Mouse (Mus musculus) forebrain, postnatal 0 days (tissue): Measurements from ENCODE around the gene Pkmyt1. TPM values are rescaled to one million over a fixed set of nuclear protein-coding genes. Genes with fewer than 3 reads are reported as not detected.

Experiments
- ATAC-seq: fragments of 200-750 bp; cut with Nextera tagmentation; 2 replicates; pipeline ENCODE4 v1.8.0; 2017; ENCODE audit warnings: mild to moderate bottlenecking, moderate library complexity
- DNase-seq: peaks from one replicate; pipeline ENCODE4 v3.0.0-alpha.2; 2015
- H3K27ac ChIP-seq: fragments of 300-500 bp; sonication (generic); 2 replicates; pipeline ENCODE4 v1.5.1; 2014; ENCODE audit warnings: low read depth, mild to moderate bottlenecking, antibody characterized with exemption, low read length, moderate library complexity, mixed read lengths
- H3K27me3 ChIP-seq: fragments of 300-500 bp; sonication (generic); 2 replicates; pipeline ENCODE4 v1.6.1; 2014; ENCODE audit warnings: mild to moderate bottlenecking, low read length, mixed read lengths; ENCODE audit not compliant: insufficient read depth
- H3K36me3 ChIP-seq: fragments of 300-500 bp; sonication (generic); 2 replicates; pipeline ENCODE4 v1.6.1; 2014; ENCODE audit warnings: mild to moderate bottlenecking, moderate library complexity; ENCODE audit not compliant: insufficient read depth
- H3K4me1 ChIP-seq: fragments of 300-500 bp; sonication (generic); 2 replicates; pipeline ENCODE4 v1.6.1; 2014; ENCODE audit warnings: antibody characterized with exemption; ENCODE audit not compliant: insufficient read depth
- H3K4me2 ChIP-seq: fragments of 300-500 bp; sonication (generic); 2 replicates; pipeline ENCODE4 v1.6.1; 2014; ENCODE audit warnings: low read depth, mild to moderate bottlenecking, moderate library complexity
- H3K4me3 ChIP-seq: fragments of 300-500 bp; sonication (generic); 2 replicates; pipeline ENCODE4 v1.5.1; 2014; ENCODE audit warnings: low read depth, low read length, mixed read lengths
- H3K9ac ChIP-seq: fragments of 300-500 bp; sonication (generic); 2 replicates; pipeline ENCODE4 v1.6.1; 2014; ENCODE audit warnings: mild to moderate bottlenecking
- H3K9me3 ChIP-seq: fragments of 300-500 bp; sonication (generic); 2 replicates; pipeline ENCODE4 v1.6.1; 2016; ENCODE audit warnings: low read length
- CTCF ChIP-seq: sonication (generic); IDR thresholded peaks from 2 replicates; pipeline ENCODE4 v1.5.1; 2016; ENCODE audit warnings: antibody characterized with exemption, control low read depth, low read depth
- WGBS: fragments of 180-500 bp; shearing (Covaris S2); extraction: QIAGEN DNeasy Blood & Tissue Kit; methylation state at CpG from one replicate; pipeline ENCODE4 v1.1.7; 2014; 5-methylcytosine and 5-hydroxymethylcytosine counted together
- polyA plus RNA-seq: library from polyadenylated mRNA; unstranded; fragments of >200 nt; fragmentation: Nextera tagmentation; extraction: Ambion mirVana; gene quantifications from 2 replicates; pipeline ENCODE4 v1.2.1, GENCODE M21; 2015
- total RNA-seq: library from RNA; depleted of rRNA; stranded (reverse); fragments of >200 nt; gene quantifications from 2 replicates; pipeline ENCODE4 v1.2.3, GENCODE M21; 2014; rRNA removed

The Pkmyt1 gene
- total and polyA plus RNA-seq, 2 experiments from 2014 or later, result 14.5 to 16.3 TPM

DNA sequence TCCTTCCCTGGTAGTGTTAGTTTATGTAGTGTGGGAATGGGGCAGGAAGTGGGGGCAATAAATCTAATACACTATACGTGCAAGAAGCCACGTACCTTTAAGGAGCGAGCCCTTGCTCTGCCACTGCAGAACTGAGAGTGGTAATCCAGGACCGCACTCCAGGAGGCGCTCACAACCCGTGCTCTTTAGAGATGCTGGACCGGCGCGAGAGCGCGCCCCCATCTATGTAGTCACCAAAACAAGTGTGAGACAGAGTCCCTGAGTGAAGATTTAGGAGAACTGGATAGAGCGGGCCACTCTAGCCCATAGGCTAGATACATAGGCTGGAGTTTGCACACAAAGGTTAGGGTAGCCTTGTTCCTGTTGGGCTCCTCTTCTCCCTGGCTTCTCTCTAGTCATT, 48.0 kb downstream of the Pkmyt1 start:
- ATAC-seq (peak; percentile 18; the same call in 1 of the 2 replicates), DNase-seq (peak; percentile 64)
- 6% methylated on average over 12 of the region's 12 CpGs for WGBS
- Histone ChIP-seq H3K36me3 (no peaks in the 10 kb centered on the region), H3K4me1 (peaks cover 4% of the 10 kb centered on the region; the same call in 1 of the 2 replicates), H3K27ac (no peak overlapping the region), H3K4me3 (no peak overlapping the region), H3K4me2 (no peak overlapping the region), H3K9me3 (no peaks in the 10 kb centered on the region), H3K9ac (no peak overlapping the region), H3K27me3 (no peaks in the 10 kb centered on the region)
- peak; percentile 72 for TF ChIP-seq CTCF

DNA sequence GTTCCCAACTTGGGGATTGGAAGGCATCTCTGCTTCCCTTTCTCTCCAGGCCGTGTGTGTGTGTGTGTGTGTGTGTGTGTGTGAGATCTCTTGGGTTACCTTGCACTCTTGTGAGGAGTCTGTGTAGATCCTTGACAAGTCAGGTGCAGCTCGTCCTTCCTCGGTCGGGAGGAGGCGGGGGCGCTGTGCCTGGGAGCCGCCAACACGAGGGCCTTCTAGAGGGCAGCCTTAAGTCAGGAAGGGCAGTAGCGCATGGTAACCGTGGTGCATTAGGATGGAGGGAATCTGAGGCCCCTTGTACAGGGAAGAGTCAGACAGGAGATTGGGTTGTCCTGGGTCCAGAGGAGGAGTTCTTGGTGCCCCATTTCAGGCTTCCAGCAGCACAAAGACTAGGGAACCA, 50.1 kb downstream of the Pkmyt1 start:
- no peak for TF ChIP-seq CTCF
- no peaks in the 10 kb centered on the region for H3K27me3 ChIP-seq
- H3K9me3 ChIP-seq, result no peaks in the 10 kb centered on the region
- 76% methylated on average over 10 of the region's 10 CpGs for WGBS
- H3K27ac ChIP-seq, result no peak overlapping the region
- no peak overlapping the region for H3K4me2 ChIP-seq
- H3K4me1 ChIP-seq, result no peaks in the 10 kb centered on the region
- no peaks in the 10 kb centered on the region; the same call in 1 of the 2 replicates for H3K36me3 ChIP-seq
- no peak overlapping the region for H3K4me3 ChIP-seq
- H3K9ac ChIP-seq, result no peak overlapping the region
- DNase-seq (no peak), ATAC-seq (no peak)

DNA sequence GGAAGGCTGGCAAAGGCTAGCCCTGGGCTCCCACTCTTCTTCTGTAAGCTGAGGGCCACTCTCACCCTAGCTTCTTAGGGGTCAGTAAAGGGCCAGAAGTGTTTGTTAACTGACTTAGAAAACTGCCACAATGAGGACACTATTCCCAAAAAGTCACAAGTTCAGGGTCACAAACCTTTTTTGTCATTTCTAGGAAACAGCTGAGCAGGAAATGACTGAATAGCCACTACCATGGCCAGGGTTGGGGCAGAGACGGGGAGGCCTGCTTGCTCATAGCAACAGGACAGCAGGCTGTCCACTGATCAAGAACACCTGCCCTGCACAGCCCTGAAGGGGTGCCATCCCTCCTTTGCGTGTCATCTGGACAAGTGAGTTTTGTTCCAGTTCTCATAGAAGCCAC, 51.0 kb downstream of the Pkmyt1 start:
- ATAC-seq, result no peak
- no peaks in the 10 kb centered on the region for H3K4me1 ChIP-seq
- H3K9ac ChIP-seq, result no peak overlapping the region
- H3K27me3 ChIP-seq, result no peaks in the 10 kb centered on the region
- H3K27ac ChIP-seq, result no peak overlapping the region
- no peak for TF ChIP-seq CTCF
- no peak overlapping the region for H3K4me3 ChIP-seq
- no peak overlapping the region for H3K4me2 ChIP-seq
- no peaks in the 10 kb centered on the region for H3K9me3 ChIP-seq
- WGBS, result 86% methylated on average over 2 of the region's 2 CpGs
- no peaks in the 10 kb centered on the region; the same call in 1 of the 2 replicates for H3K36me3 ChIP-seq
- no peak for DNase-seq

DNA sequence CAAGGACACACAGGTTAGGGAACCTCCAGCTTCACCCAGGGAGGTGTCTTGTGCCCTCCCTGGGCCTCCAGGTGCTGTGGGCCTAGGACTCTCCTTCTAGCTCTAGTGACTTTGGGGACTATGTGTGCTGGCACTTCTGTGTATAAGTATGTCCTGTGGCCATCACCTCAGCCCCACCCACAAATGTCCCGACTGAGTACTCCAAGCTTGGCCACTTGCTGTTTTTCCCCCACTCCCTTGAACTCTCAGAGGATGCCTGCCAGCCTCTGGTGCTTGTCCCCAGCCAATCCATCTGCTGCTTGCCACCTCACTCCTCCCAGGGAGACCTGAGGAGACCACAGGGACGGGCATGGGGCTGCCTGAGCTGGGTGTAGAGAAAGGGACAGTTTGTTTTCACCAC, 52.3 kb downstream of the Pkmyt1 start:
- WGBS, result 62% methylated on average over 2 of the region's 2 CpGs
- no peak overlapping the region for H3K4me2 ChIP-seq
- H3K27me3 ChIP-seq, result no peaks in the 10 kb centered on the region
- no peak overlapping the region for H3K9ac ChIP-seq
- no peaks in the 10 kb centered on the region for H3K4me1 ChIP-seq
- H3K27ac ChIP-seq, result no peak overlapping the region
- no peaks in the 10 kb centered on the region for H3K9me3 ChIP-seq
- ATAC-seq (no peak), DNase-seq (no peak)
- H3K4me3 ChIP-seq, result no peak overlapping the region
- no peaks in the 10 kb centered on the region; the same call in 1 of the 2 replicates for H3K36me3 ChIP-seq
- no peak for TF ChIP-seq CTCF

DNA sequence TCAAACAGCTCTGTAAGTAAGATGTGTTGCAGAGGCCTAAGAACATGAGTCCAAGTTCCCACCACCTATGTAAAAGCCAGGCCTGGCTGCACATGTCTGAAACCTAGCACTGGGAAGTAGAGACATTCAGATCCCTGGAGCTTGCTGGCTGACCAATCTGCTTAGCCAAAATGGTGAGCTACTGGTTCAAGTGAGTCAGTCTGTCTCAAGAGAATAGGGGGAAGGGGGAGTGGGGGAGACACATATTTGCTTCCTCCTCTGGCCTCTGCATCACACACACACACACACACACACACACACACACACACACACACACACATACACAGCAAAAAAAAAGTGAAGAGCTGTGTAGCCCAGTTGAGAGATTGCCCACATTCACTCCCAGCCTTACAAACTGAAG, 57.2 kb downstream of the Pkmyt1 start:
- Histone ChIP-seq H3K4me2 (no peak overlapping the region), H3K27ac (no peak overlapping the region), H3K4me1 (peaks cover 6% of the 10 kb centered on the region; the same call in 1 of the 2 replicates), H3K4me3 (no peak overlapping the region), H3K27me3 (no peaks in the 10 kb centered on the region), H3K9ac (no peak overlapping the region), H3K9me3 (no peaks in the 10 kb centered on the region), H3K36me3 (no peaks in the 10 kb centered on the region; the same call in 1 of the 2 replicates)
- DNase-seq, result no peak
- ATAC-seq, result no peak
- no peak for TF ChIP-seq CTCF

DNA sequence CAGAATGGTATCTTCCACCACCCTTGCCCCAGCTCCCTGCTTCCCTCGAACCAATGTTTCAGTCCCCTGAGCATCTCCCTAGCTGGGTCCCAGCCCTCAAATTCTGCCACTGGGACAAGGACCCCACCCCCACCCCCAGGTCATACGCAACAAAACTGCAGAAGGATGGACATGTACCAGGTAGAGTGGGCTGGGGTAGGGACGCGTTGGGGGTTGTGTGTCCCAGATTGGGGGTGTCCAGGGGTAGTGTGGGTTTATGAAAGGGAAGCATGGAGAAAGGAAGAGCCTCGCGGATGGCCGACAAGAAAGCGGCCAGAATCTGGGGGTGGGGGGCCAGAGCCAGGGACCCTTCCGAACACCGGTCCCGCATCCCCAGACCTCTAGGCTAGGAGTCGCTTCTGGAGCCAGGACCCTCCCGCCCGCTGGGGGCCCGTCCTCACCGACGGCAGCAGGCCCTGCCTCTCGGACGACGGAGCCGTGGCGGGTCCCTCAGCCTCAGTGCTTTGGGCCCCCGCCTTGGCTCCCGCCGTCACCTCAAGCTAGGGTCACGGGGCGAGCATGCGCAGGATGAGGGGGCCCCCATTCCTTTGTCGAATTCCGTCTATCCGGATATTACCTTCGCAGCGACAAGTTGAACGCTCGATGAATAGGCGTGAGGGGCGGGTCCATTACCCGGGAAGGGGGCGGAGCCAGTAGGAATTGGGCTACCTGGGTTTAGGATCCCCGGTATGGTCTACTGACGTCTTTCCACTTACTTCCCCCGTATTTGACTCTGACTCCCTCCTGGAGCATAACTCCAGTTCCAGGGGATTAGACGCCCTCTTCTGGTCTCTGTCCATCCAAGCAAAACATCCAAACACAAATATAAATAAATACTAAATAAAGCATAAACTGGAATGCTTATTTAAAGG, 59.7 kb downstream of the Pkmyt1 start, which contains the start of gene Flywch2:
Flywch2 (minus strand) TSS at position 521 of the 911 bp plus-strand sequence.
- peak within 1 kb of the TSS; percentile 83 for H3K27ac ChIP-seq
- H3K4me3 ChIP-seq, result peak within 1 kb of the TSS; percentile 59
- no peaks in the 10 kb centered on the region for H3K9me3 ChIP-seq
- peak within 1 kb of the TSS; percentile 82 for H3K4me2 ChIP-seq
- H3K4me1 ChIP-seq, result peaks cover 15% of the 10 kb centered on the region
- TF ChIP-seq CTCF, result no peak; the same call in 1 of the 2 replicates
- no peaks in the 10 kb centered on the region for H3K36me3 ChIP-seq
- no peaks in the 10 kb centered on the region for H3K27me3 ChIP-seq
- DNase-seq (peak; percentile 95), ATAC-seq (peak; percentile 89)
- H3K9ac ChIP-seq, result peak within 1 kb of the TSS; percentile 70
- 3% methylated on average over 43 of the region's 43 CpGs for WGBS

Other genes with a start within 250 kb of the Pkmyt1 start
- not detected in 2 replicates for gene Vmn2r117, start 246.6 kb upstream of the Pkmyt1 start, total RNA-seq
- not detected in 2 replicates for gene Vmn2r117, start 246.6 kb upstream of the Pkmyt1 start, polyA plus RNA-seq
- 16.9 and 18.8 TPM in 2 replicates for gene Zfp213, start 162.1 kb upstream of the Pkmyt1 start, total RNA-seq
- 10.7 and 10.9 TPM in 2 replicates for gene Zfp213, start 162.1 kb upstream of the Pkmyt1 start, polyA plus RNA-seq
- 43.0 and 47.0 TPM in 2 replicates for gene Zfp13, start 126.8 kb upstream of the Pkmyt1 start, total RNA-seq
- gene Zfp13, start 126.8 kb upstream of the Pkmyt1 start, polyA plus RNA-seq, result 21.5 and 23.6 TPM in 2 replicates
- gene Zscan10, start 125.5 kb upstream of the Pkmyt1 start, total RNA-seq, result not detected in 2 replicates
- gene Zscan10, start 125.5 kb upstream of the Pkmyt1 start, polyA plus RNA-seq, result 0.18 and 0.21 TPM in 2 replicates
- 0.31 and 0.48 TPM in 2 replicates for gene Mmp25, start 81.1 kb upstream of the Pkmyt1 start, total RNA-seq
- gene Mmp25, start 81.1 kb upstream of the Pkmyt1 start, polyA plus RNA-seq, result 0.91 and 1.1 TPM in 2 replicates
- gene Bicdl2, start 65.8 kb upstream of the Pkmyt1 start, total RNA-seq, result 0.14 TPM in 1 of 2 replicates, not detected in the other
- 0.12 TPM in 1 of 2 replicates, not detected in the other for gene Bicdl2, start 65.8 kb upstream of the Pkmyt1 start, polyA plus RNA-seq
- gene Hcfc1r1, start 52.7 kb upstream of the Pkmyt1 start, total RNA-seq, result 82.3 and 84.6 TPM in 2 replicates
- gene Hcfc1r1, start 52.7 kb upstream of the Pkmyt1 start, polyA plus RNA-seq, result 198 and 215 TPM in 2 replicates
- 14.7 and 18.2 TPM in 2 replicates for gene Thoc6, start 52.5 kb upstream of the Pkmyt1 start, total RNA-seq
- gene Thoc6, start 52.5 kb upstream of the Pkmyt1 start, polyA plus RNA-seq, result 18.0 and 21.1 TPM in 2 replicates
- 1.4 and 3.9 TPM in 2 replicates for gene Tnfrsf12a, start 48.9 kb upstream of the Pkmyt1 start, total RNA-seq
- gene Tnfrsf12a, start 48.9 kb upstream of the Pkmyt1 start, polyA plus RNA-seq, result 2.0 and 3.6 TPM in 2 replicates
- gene Cldn6, start 47.1 kb upstream of the Pkmyt1 start, total RNA-seq, result 0.31 and 1.8 TPM in 2 replicates
- 0.39 and 0.76 TPM in 2 replicates for gene Cldn6, start 47.1 kb upstream of the Pkmyt1 start, polyA plus RNA-seq
- gene Cldn9, start 42.3 kb upstream of the Pkmyt1 start, total RNA-seq, result 0.54 TPM in 1 of 2 replicates, not detected in the other
- 0.25 and 0.62 TPM in 2 replicates for gene Cldn9, start 42.3 kb upstream of the Pkmyt1 start, polyA plus RNA-seq
- gene 1520401A03Rik, start 3.6 kb upstream of the Pkmyt1 start, total RNA-seq, result not detected in 2 replicates
- not detected in 2 replicates for gene 1520401A03Rik, start 3.6 kb upstream of the Pkmyt1 start, polyA plus RNA-seq
- gene Paqr4, start 14.5 kb downstream of the Pkmyt1 start, total RNA-seq, result 51.9 and 54.9 TPM in 2 replicates
- gene Paqr4, start 14.5 kb downstream of the Pkmyt1 start, polyA plus RNA-seq, result 48.8 and 56.9 TPM in 2 replicates
- gene Kremen2, start 19.5 kb downstream of the Pkmyt1 start, total RNA-seq, result 0.38 and 0.90 TPM in 2 replicates
- gene Kremen2, start 19.5 kb downstream of the Pkmyt1 start, polyA plus RNA-seq, result 0.23 and 0.82 TPM in 2 replicates
- 167 and 189 TPM in 2 replicates for gene Flywch1, start 45.3 kb downstream of the Pkmyt1 start, total RNA-seq
- gene Flywch1, start 45.3 kb downstream of the Pkmyt1 start, polyA plus RNA-seq, result 117 and 135 TPM in 2 replicates
- gene Flywch2, start 59.7 kb downstream of the Pkmyt1 start, total RNA-seq, result 55.0 and 69.2 TPM in 2 replicates
- gene Flywch2, start 59.7 kb downstream of the Pkmyt1 start, polyA plus RNA-seq, result 77.4 and 79.2 TPM in 2 replicates
- gene Srrm2, start 64.2 kb downstream of the Pkmyt1 start, total RNA-seq, result 106 and 147 TPM in 2 replicates
- gene Srrm2, start 64.2 kb downstream of the Pkmyt1 start, polyA plus RNA-seq, result 218 and 384 TPM in 2 replicates
- gene Elob, start 102.8 kb downstream of the Pkmyt1 start, total RNA-seq, result 1,186 and 1,488 TPM in 2 replicates
- gene Elob, start 102.8 kb downstream of the Pkmyt1 start, polyA plus RNA-seq, result 1,394 and 1,814 TPM in 2 replicates
- not detected in 2 replicates for gene Prss33, start 109.7 kb downstream of the Pkmyt1 start, total RNA-seq
- not detected in 2 replicates for gene Prss33, start 109.7 kb downstream of the Pkmyt1 start, polyA plus RNA-seq
- gene Prss32, start 117.5 kb downstream of the Pkmyt1 start, total RNA-seq, result 0.57 TPM in 1 of 2 replicates, not detected in the other
- 0.20 and 0.30 TPM in 2 replicates for gene Prss32, start 117.5 kb downstream of the Pkmyt1 start, polyA plus RNA-seq
- gene Prss41, start 117.8 kb downstream of the Pkmyt1 start, total RNA-seq, result 0.31 and 1.0 TPM in 2 replicates
- 1.0 and 1.3 TPM in 2 replicates for gene Prss41, start 117.8 kb downstream of the Pkmyt1 start, polyA plus RNA-seq
- not detected in 2 replicates for gene Prss21, start 141.7 kb downstream of the Pkmyt1 start, total RNA-seq
- not detected in 2 replicates for gene Prss21, start 141.7 kb downstream of the Pkmyt1 start, polyA plus RNA-seq
- gene Dcpp1, start 154.5 kb downstream of the Pkmyt1 start, total RNA-seq, result not detected in 2 replicates
- not detected in 2 replicates for gene Dcpp1, start 154.5 kb downstream of the Pkmyt1 start, polyA plus RNA-seq
- not detected in 2 replicates for gene Dcpp2, start 154.5 kb downstream of the Pkmyt1 start, total RNA-seq
- gene Dcpp2, start 154.5 kb downstream of the Pkmyt1 start, polyA plus RNA-seq, result not detected in 2 replicates
- gene Dcpp3, start 191.1 kb downstream of the Pkmyt1 start, total RNA-seq, result not detected in 2 replicates
- gene Dcpp3, start 191.1 kb downstream of the Pkmyt1 start, polyA plus RNA-seq, result not detected in 2 replicates
- gene Sbp, start 215.3 kb downstream of the Pkmyt1 start, total RNA-seq, result not detected in 2 replicates
- gene Sbp, start 215.3 kb downstream of the Pkmyt1 start, polyA plus RNA-seq, result not detected in 2 replicates
- gene Sbpl, start 228.9 kb downstream of the Pkmyt1 start, total RNA-seq, result not detected in 2 replicates
- gene Sbpl, start 228.9 kb downstream of the Pkmyt1 start, polyA plus RNA-seq, result not detected in 2 replicates